Mouse (Mus musculus): ENCODE measurements at regions not wholly inside any gene's neighbourhood (a gene's known extent, or its start where the extent isn't known, plus 50 kb on each side); places are given as distances from the start of the nearest gene placed in this dataset.

- TF ChIP-seq CTCF (IDR thresholded peaks at IDR 0.05; ENCODE audit: control insufficient read depth, insufficient read depth, insufficient read length) (no peak), USF1 (IDR thresholded peaks at IDR 0.05; ENCODE audit: low read depth) (no peak)
Measured at GRCm38 (mm10) chr4:54481766-54482165, 463.1 kb upstream of the Zfp462 start.

Measured in C2C12 (cell line).